1 mouse cellular context compared by ENCODE assay signal in the genomic region with DNA sequence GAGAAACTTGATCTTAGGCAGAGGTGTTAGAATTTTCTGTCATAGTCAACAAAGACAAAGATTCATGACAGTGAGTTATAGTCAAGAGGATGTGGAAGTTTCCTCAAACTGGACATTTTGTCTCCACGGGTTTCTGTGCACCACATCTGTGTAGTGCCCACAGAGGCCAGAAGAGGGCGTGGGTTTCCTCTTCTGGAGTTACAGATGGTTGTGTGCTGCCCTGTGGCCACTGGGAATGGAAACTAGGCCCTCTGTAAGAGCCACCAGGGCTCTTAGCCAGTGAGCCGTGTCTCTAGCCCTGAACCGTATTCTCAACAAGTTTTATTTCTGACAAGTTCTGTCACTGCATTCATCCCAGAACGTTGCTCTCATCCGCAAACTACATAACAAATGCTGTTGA.
A peak's percentile ranks its signal among the peaks of the same experiment; 100 is the strongest.
TF ChIP-seq lines count a peak whose summit lies in the region.

No protein-coding gene starts in this region.

TF ChIP-seq in MEL, 35 proteins besides CTCF, POLR2A, EP300 and RAD21 (continued from another document):
- TF ChIP-seq SMC3 (IDR thresholded peaks at IDR 0.05; ENCODE audit: low read depth, low read length) (0 out of 2 replicates have a peak, but pooled peaks have one; percentile 22), TBP (IDR thresholded peaks at IDR 0.05; ENCODE audit: low read depth, low read length) (no peak), NELFE (IDR thresholded peaks at IDR 0.05; ENCODE audit: low read depth, low read length) (no peak)
